Mouse (Mus musculus) spleen, adult 18-20 months (tissue): ENCODE measurements around the gene 2310009B15Rik.

Experiments used
- DNase-seq, 2 experiments: peaks; one replicate each; pipeline ENCODE4 v3.0.0; 2022; ENCODE audit warnings: mixed read lengths in 2 of 2

Gene 2310009B15Rik

DNA sequence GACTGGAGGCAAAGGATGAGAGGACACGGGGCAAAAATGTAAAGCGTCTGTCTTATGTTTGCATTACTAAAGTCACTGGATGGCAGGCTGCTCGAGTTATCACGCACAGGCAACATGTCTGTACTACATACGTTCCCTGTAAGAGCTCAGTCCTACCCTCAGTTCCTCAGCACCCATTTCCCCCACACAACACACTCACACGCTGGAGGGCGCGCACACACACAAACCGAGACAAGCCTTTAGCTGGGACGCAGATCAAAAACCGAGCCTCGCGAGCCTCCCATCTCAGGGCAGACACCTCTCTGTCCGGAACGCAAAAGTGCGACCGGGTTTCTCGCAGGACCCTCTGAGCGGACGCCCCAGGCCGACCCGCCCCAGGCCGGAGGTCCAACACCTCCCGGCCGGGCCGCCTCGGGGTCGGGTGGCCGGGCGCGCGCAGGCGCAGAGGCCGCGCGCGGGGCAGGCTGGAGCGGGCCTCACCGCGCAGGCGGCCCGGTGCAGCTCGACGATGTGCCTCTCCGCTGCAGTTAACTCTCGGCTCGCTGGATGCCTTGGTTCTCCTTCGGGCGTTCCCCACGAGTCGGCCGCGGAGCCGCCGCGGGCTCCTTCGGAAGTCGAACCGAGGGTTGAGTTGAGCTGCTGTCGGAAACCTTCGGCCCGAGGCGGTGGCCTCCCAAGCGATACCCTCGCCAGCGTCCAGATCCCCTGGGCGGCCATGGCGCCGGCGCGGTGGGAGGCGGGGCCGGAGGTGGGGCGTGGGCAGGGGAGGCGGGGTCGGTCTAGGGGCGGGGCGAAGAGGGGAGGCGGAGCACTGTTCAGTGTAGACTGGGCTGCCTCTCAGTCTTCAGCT lies at the start of gene 2310009B15Rik:
2310009B15Rik (minus strand) TSS at position 752 of the 850 bp plus-strand sequence.
- DNase-seq: peak; percentile 76 to 85

DNA sequence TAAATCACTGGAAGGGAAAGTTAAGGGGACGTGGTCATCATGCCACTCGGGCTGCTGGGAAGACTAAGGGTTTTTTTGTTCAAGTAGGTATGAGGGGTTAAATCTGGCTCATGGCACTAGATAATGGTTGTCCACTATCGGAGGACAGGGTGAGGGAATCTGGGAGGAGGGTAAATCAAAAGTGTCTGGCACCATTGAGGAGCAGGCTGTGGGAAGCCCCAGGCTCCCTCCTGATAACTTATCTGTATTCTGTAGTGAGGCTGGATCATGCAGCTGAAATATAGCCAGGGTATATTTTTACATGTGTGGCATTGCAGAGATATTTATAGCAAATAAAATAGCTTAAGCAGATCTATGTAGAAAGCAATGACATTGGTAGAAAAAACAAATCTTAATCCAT lies 49.6 kb upstream of the 2310009B15Rik start:
- no peak for DNase-seq

DNA sequence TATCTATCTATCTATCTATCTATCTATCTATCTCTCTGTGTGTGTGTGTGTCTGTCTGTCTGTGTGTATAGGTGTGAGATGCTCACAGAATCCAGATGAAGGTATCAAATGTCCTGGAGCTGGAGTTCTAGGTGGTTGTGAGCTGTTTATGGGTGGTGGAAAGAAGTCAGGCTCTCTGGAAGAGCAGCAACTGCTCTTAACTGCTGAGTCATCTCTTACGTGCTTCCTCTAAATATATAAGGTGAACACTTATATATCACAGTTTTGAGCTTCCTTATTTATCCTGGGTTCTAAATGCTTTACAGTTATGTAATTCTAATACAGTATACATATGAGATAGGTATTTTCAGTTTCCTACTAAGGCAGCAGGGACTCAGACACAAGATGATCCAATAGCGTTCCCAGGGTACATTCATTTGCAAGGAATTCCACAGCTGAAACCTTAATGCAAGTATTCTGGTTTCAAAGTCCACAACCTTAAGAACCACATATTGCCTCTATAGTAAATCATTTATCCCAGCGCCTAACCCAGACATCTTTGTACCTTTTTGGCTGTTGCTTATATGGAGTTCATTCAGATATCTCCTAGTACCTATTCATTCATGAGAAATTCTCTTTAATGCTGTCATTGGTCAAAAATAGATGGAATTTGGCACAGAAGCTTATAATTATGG lies 48.6 kb upstream of the 2310009B15Rik start:
- DNase-seq: no peak

DNA sequence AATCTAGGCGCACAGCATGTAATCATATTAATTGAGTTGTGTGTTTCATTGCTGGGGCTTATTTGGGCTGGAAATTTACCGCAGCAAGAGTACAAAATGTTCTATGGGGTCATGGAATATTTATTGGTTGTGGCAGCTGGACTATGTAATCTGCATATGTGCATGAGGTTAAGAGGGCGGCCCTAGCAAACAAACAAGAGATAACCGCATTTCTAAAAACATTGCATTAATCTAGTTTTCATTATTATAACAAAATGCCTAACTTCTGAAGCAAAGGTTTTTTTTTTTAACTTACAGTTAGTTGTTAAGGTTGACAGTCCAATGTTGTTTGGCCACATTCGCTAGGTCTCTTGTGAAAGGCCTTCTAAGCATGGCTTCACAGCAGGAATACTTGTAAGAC lies 47.2 kb upstream of the 2310009B15Rik start:
- no peak for DNase-seq

DNA sequence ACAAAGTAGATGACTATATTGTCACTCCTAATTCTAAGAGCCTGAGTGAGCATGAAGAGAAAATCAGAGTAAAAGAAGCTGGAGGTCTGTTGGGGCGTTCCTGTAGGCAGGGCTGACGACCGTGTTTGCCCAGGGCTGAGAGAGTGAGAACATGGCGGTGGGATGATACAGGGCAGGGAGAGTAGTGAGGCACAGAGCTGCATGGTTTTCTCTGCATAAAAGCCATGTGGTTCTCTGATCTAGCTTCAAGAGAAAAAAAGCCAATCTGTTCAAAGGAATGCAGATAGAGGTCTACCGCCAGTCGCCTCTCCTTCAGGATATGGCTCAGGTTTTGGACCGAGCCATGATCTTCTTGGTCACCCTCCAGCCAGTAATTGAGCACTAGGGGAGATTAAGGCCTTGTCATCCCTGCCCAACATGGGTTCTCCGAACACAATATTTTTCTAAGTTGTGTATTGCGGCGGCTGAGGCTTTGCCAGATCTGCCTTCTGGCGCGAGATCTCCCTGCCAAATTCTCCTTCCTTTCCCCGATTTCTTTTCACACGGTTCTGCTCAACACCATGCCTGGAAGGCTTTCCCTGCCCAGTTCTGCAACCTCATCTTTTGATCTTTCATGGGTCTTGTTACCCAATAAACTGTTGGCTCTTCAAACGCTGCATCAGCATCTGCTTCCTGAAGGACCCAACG lies 44.9 kb upstream of the 2310009B15Rik start:
- DNase-seq: no peak

DNA sequence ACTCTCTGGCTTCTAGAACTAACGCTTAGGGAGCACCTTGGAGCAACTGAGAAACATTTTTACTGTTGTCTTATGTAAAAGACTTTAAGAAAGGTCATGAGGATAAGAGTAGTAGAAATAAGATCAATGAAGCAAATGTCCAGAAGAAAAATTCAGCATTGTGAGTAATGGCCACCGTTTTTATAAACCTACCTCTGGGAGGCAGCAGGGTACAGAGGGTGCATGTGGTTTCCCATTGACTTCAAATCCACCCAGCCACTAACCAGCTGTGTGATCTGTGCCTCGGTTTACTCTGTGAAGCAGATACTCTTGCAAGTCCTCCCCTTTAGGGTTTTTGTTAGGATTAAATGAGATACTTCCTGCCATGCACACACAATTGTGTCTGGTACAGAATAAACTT lies 39.4 kb upstream of the 2310009B15Rik start:
- no peak for DNase-seq

DNA sequence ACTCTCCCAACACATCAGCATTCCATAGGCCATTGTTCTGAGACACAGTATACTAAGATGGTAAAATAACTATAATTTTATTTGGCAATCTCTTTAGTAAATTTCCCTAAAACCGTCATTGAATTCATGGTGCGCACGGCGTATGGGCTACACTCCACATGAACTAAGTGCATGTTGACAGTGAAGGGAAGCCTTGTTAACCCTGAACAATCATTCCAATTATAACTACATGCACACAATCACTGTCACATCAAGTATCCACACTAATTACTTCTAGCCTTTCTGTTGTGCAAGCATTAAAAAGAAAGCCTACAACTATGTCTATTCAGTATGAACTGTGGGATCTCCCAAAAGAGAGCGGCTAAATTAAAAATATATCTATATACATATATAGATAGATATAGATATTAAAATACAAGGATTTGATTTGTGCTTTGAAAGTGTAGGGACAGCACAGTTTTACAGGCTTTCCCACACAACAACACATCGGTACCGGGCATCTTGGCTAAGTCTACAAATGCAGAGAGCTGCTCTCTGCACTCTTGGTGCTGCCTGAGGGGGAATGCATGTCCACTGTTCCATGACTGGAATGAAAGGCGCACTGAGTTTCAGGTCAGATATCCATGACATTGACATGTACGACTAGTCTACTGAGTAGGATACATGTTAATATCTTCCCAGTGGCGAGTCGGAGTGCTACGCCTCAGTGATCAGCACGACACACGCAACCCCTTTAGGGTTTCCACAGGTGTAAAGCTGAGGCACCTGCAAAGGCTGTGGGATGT lies 21.0 kb upstream of the 2310009B15Rik start:
- no peak for DNase-seq

DNA sequence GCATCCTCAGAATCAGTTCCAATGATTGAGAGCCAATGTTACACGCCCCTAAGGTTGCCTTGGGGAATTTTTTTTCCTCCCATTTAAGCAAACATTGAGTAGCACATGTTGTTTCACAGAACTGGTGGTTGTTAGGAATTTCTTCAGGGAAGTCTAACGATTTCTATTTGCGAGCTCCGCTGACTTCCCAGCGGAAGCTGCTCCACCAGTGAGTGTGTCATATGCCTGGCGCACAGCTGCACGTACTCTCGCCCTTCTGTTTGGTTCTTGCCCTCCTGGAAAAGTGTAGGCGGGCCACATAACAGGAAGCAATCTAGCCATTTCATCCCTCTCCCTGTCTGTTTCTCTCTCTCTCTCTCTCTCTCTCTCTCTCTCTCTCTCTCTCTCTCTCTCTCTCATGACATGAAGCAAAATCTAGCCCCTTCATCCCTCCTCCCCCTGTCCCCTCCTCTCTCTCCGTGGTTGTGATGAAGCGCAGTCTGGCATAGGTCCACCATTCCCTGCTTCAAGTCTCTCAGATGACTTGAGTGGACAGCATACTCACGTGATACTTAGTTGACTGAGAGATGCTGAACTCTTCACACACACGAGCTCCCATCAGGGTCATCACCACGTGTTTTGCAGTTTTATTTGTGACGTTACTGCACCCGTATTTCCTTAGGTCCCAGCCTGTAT lies 19.9 kb upstream of the 2310009B15Rik start:
- DNase-seq: no peak

DNA sequence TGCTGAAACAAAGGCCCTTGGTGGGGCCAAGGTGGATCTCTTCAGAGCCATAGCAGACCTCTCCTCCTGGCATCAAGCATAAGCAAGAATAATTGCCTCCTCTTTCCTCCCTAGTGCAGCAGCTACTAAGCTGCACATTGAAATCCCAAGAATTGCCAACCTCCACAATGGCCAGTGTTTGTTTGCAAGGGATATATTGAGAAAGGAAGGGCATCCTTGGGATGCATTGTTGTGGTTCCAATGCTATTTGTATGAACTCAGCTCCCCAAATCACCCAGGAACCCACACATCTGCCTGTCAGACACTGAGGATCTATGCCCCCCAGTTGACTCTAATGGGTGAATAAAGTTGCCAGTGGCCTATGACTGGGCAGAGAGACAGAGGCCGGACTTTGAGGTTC lies 5.8 kb downstream of the 2310009B15Rik start:
- DNase-seq: no peak

DNA sequence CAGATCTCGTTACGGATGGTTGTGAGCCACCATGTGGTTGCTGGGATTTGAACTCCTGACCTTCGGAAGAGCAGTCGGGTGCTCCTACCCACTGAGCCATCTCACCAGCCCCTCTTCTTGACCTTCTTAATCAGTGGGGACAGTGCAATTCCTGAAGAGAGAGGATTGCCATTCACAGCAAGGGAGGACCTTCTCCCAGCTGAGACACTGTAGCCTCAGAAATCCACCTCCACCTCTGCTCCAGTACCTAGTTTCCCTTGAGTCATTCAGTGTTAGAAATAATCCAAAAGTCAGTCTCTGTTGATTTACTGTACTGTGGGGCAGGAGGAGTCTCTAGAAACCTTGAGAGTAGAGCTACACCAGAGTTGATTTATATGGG lies 6.5 kb downstream of the 2310009B15Rik start:
- DNase-seq: no peak

DNA sequence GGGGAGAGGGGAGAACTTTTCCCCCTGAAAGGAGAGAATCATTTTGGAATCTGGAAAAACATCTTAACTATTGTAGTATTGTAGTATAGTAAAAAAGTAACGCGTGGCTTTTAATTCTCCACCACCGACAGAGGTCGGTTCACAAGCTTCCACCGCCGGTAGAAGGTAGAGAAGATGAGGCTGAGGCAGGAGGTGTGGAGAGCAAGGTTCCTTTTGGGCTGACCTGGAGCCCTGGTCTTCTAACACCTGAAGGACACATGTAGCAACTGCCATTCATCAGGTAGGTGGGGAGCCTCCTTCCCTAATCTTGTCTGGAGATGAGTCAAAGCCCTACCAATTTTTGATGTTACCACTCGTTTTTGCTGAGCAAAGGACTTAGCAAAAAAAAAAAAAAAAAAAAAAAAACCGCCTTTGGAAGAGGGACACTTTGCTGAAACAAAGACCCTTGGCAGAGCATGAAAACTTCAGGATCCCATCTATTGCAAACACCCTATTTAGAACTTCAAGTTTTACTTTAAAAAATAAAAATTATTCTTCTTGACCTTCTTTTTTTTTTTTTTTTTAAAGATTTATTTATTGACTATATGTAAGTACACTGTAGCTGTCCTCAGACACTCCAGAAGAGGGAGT lies 7.0 kb downstream of the 2310009B15Rik start:
- DNase-seq: no peak

DNA sequence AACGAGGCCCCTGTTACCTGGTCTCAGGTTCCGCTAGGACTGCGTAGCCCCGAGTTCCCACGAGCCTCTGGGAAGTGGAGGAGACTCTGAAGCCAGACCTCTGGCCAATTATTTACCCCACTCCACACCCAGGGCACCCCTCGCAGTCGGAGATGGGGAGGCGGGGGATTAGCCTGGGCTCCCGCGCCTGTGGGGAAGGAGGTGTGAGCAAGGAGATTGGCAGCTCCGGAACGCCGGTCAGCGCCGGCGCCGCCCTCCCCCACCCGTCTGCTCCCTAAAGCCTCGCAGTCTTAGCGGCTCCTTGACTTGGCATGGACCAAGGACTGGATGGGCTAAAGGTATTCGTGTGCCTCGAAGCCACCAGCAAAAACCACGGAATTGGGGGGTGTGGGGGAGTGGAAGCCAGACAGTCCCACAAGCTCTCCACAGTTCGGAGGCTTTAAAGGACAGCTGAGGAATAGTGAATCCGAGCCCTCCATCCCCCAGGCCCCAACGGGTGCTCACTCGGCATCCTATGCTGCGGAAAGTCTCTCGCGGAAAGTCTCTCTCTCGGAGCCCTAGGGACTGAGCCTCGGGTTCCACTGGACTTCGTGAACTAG lies 8.0 kb downstream of the 2310009B15Rik start, which contains the start of gene Lhx9:
Lhx9 (minus strand) TSS at position 67 of the 599 bp plus-strand sequence.
- no peak for DNase-seq

DNA sequence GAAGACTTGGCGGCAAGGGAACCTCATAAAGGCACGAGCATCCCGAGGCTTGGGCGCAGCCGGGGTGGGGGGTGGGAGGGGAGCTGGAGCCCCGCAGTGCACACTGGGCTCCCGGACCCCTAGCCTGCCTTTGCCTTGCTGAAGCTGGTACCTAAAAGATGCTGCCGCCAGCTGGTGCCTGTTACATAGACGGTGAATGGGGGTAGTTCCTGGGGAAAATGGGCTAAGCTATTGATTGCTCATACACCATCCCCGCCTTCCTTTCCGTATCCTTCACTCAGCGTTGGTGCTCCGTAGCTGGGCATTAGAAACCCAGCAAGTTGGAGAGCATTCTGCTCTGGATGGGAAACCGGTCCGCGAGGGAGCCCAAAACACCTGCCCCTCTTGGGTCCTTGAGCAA lies 8.6 kb downstream of the 2310009B15Rik start:
- DNase-seq: no peak

DNA sequence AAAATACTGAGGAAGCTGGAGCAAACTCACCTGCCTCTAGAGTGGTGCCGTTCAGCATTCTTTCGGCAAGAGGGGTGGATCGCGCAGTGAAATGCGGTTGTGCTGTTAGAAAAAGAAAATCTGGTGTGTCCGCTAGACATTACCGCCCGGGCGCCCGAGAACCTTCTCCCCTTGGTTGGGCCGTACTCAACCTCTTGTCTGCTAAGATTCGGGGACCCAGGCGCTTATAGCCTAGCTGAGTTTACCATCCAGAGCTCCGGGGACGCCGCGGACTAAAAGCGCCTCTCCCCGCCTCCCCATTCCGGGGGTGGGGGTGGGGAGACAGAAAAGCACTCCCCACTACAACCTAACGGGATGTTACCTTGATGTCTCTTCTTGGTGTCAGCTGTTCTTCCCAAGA lies 9.5 kb downstream of the 2310009B15Rik start:
- DNase-seq: no peak

DNA sequence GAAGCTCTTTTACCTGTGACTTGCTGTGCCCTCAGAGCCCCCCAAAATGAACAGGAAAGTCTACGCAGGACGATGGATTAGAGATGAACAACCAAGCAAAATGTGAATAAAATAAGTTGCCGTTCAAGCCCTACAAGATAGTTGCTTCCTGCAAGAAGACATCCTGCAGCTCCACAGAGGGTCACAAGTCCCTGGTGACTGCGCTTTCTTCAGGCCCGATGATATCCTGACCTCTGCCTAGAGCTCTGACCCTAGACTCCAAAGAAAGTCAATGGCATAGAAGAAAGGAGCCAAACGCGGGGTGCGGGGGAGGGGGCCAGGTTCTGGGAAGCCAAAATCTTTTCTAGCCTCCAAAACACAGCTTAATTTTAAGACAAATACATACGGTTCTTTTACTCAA lies 10.1 kb downstream of the 2310009B15Rik start:
- no peak for DNase-seq

DNA sequence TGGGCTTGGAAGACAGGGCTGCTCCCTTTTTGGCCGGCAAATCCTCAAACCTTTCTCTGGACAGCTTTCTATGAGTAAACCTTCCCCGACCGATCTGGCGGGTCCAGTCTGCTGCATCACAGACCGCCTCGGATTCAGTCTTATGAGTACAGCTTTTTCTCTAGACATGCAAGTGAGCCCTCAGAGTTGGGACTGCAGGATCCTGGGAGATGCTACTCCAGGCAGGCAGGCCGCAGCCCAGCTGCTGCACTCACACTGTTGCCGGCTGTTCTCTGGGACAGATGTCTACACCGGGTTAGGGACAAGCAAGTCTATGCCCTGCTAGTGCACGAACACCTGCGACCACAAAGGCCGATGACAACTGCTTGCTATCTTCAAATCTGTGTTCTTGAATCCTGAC lies 10.5 kb downstream of the 2310009B15Rik start:
- DNase-seq: no peak

DNA sequence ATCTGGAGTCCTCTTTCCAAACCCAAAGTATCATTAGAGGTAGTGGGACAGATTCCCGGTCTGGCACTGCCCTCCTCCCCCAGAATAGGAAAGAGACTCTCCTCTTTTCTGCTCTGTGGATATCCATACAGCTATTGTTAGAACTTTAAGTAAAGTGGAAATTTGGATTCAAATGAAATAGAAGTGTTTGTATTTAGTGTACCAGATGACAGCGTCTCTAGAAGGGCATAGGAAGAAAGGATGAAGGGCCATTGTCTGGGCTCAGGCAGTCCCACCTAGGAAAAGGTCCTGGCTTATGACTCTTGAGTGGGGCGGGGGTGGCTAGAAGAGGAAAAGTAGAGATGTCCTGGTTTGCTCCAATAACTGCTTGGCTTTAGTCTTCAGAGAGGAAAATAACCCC lies 11.2 kb downstream of the 2310009B15Rik start:
- DNase-seq: no peak

DNA sequence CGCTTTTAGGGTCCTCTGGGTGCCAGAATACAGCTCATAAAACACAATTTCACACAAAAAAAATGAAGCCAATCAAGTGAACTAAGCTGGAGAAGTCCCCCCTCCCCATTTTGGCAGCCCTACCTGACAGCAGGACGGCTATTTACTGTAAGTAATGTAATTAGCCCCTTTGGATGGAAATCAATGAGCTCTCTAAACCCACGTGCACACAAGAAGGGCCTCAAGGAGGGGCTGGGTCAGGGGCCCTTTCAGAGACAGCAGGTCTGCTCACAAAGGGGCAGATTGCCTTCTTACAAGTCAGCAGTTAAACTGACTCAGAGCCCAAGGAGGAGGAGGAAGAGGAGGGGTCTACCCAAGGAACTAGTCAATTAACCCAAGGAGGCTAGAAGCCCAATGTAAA lies 12.5 kb downstream of the 2310009B15Rik start:
- DNase-seq: no peak

DNA sequence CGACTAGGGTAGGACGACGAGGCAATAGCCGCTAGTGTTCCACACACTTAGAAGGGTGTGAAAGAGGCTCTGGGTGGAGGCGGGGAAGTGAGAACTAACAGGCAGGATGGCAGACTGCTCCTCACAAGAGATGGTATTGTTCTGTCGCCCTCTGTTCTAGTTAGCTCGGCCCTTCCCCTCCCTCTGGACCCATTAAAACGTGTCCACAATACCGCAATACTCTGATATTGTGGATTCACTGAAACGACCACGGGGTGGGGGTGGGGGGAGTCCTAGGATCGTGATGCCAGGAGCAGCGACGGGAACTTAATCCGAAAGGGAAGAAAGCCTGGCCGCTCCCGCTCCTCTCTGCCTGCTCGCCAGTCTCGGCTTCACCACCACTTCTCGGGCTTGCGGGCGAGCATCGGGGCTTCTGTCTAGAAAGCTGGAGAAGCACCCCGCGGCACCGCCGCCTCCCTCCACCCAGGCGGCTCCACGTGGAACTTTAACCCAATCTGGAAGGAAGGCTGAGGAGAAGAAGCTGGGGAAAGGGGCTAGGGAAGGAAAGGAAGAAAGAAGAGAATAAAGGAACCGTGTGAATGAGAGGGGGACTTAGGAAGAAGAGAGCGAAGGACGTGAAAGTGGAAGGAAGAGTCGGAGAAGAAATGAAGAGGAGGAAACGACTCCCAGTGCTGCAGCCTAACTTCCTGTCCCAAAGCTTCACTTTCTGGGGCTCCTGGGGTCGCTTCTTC lies 13.1 kb downstream of the 2310009B15Rik start:
- DNase-seq: peak in 1 of 2 experiments; percentile 38

DNA sequence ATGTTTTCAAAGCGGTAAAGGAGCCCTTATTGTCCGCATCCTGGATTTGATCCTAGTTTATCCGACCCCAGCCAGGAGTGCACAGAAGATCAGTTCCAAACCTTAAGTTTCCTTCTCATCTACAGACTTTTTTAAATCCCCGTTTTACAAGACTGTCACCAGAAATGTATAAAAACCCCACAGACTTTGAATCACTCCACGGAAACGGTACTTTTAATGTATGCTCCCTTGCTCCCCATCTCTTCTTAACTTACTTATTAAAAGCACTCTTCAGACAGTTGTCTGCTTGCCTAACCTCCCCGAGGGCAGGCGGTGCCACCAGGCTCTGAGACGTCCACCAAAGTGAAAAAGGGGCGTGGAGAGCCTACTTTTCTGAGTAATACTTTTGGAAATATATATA lies 13.9 kb downstream of the 2310009B15Rik start:
- no peak for DNase-seq

DNA sequence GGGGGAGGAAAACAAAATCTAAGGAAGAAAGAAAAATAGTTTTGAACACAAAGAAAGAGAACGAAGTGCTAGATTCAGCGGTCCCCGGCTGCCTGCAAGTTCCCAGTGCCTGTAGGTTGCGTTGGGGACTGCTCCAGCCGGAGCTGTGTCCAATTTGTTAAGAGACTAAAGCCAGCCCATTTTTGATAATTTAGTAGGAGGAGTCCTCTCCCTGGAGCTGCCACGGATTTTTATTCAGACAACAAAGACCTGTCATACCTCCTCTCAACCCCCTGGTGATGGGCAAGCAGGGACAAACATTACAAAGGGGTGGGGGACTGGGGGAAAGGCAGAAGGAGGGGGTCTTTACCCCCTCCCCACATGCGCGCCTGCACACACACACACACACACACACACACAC lies 14.3 kb downstream of the 2310009B15Rik start:
- no peak for DNase-seq
